Mouse (Mus musculus): ENCODE data around the gene Apopt1.
"Not testable (repeated sequence)": the region's sequence is repeated elsewhere in the genome, so short reads cannot be mapped to it uniquely, and the experiment has no call there.

Gene Apopt1

GRCm38 (mm10) chr12:111710091-111710490, 3.0 kb upstream of the Apopt1 start:
- no peak for DNase-seq (ENCODE audit: low read depth)

- no peak for DNase-seq (ENCODE audit: low read depth)
Measured at GRCm38 (mm10) chr12:111712476-111712875, 585 bp upstream of the Apopt1 start.

GRCm38 (mm10) chr12:111713880-111714279, 819 bp downstream of the Apopt1 start:
- not testable (repeated sequence) for DNase-seq (ENCODE audit: low read depth)

- DNase-seq (ENCODE audit: low read depth) = no peak
Measured at GRCm38 (mm10) chr12:111716505-111716904, 3.4 kb downstream of the Apopt1 start.

- DNase-seq (ENCODE audit: low read depth) = no peak
Measured at GRCm38 (mm10) chr12:111718656-111719055, 5.6 kb downstream of the Apopt1 start.

- no peak for DNase-seq (ENCODE audit: low read depth)
Measured at GRCm38 (mm10) chr12:111720222-111720621, 7.2 kb downstream of the Apopt1 start.

GRCm38 (mm10) chr12:111722654-111723053, 9.6 kb downstream of the Apopt1 start:
- DNase-seq (ENCODE audit: low read depth) = no peak

- no peak for DNase-seq (ENCODE audit: low read depth)
Measured at GRCm38 (mm10) chr12:111724638-111725337, 11.7 kb downstream of the Apopt1 start.

GRCm38 (mm10) chr12:111725338-111726121, 12.5 kb downstream of the Apopt1 start:
- no peak for DNase-seq (ENCODE audit: low read depth)

GRCm38 (mm10) chr12:111726122-111726463, 13.0 kb downstream of the Apopt1 start:
- no peak for DNase-seq (ENCODE audit: low read depth)

GRCm38 (mm10) chr12:111727956-111728355, 14.9 kb downstream of the Apopt1 start:
- no peak for DNase-seq (ENCODE audit: low read depth)

GRCm38 (mm10) chr12:111731822-111732807, 19.1 kb downstream of the Apopt1 start:
- DNase-seq (ENCODE audit: low read depth) = peak; percentile 75

GRCm38 (mm10) chr12:111732921-111733320, 19.9 kb downstream of the Apopt1 start:
- DNase-seq (ENCODE audit: low read depth) = no peak

GRCm38 (mm10) chr12:111734912-111735311, 21.9 kb downstream of the Apopt1 start:
- no peak for DNase-seq (ENCODE audit: low read depth)

- DNase-seq (ENCODE audit: low read depth) = not testable (repeated sequence)
Measured at GRCm38 (mm10) chr12:111736676-111737075, 23.6 kb downstream of the Apopt1 start.

GRCm38 (mm10) chr12:111737370-111737769, 24.3 kb downstream of the Apopt1 start:
- no peak for DNase-seq (ENCODE audit: low read depth)

- DNase-seq (ENCODE audit: low read depth) = no peak
Measured at GRCm38 (mm10) chr12:111738754-111739153, 25.7 kb downstream of the Apopt1 start.

- DNase-seq (ENCODE audit: low read depth) = no peak
Measured at GRCm38 (mm10) chr12:111741338-111741737, 28.3 kb downstream of the Apopt1 start.

- no peak for DNase-seq (ENCODE audit: low read depth)
Measured at GRCm38 (mm10) chr12:111743419-111743818, 30.4 kb downstream of the Apopt1 start.

- DNase-seq (ENCODE audit: low read depth) = no peak
Measured at GRCm38 (mm10) chr12:111743981-111744423, 30.9 kb downstream of the Apopt1 start.

GRCm38 (mm10) chr12:111745274-111745673, 32.2 kb downstream of the Apopt1 start:
- DNase-seq (ENCODE audit: low read depth) = no peak

GRCm38 (mm10) chr12:111746091-111746490, 33.0 kb downstream of the Apopt1 start:
- DNase-seq (ENCODE audit: low read depth) = no peak

All from fibroblast of lung, adult 2 months (primary cell).